Mouse (Mus musculus) left cerebral cortex, adult 2 months (tissue): ENCODE measurements around the gene Rnpc3. TPM values are rescaled to one million over a fixed set of nuclear protein-coding genes. Genes with fewer than 3 reads are reported as not detected.

Source experiments
- DNase-seq, 2 experiments: peaks; one replicate each; pipeline ENCODE4 v3.0.0; 2021 to 2022; ENCODE audit warnings: low spot score in 2 of 2, mixed read lengths in 1 of 2; ENCODE audit errors: extremely low spot score in 1 of 2
- H3K27ac ChIP-seq: fragments of 200-600 bp; 2 replicates; pipeline ENCODE4 v1.8.1; 2022
- H3K4me3 ChIP-seq: fragments of 200-600 bp; 2 replicates; pipeline ENCODE4 v1.8.1; 2022
- CTCF ChIP-seq: fragments of 200-600 bp; IDR thresholded peaks from 2 replicates; pipeline ENCODE4 v1.8.1; 2022; ENCODE audit warnings: antibody characterized with exemption, mild to moderate bottlenecking, moderate library complexity
- intact Hi-C: fragments of 180-260 bp; cut with DNase I; formaldehyde crosslinking; loops from one replicate; pipeline ENCODE4 v1.15.1; 2025
- total RNA-seq, 2 experiments: library from RNA; stranded (reverse); gene quantifications; 2 replicates each; pipeline ENCODE4 v1.2.3; 2021

Rnpc3 gene
- total RNA-seq, 2 experiments from 2014 or later, result 28.0 to 31.8 TPM

DNA sequence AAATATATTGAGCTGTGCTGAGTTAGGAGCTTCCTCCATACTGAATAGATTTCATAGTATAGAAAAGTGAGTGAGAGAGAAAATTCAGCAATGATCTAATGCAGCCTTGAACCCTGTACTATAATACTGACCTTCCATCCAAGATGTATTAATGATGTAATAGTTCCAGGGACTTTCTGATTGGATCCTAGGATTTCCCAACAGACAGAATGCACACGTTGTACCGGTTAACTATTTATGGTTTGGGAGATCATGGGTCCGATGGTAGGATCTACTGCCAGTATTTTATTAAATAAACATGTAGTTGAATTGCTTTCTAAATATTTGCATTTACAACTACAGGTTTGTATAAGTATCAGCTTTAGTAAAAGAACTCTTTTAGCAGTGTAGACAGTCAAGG is 57.8 kb downstream of the Rnpc3 start:
- DNase-seq, result no peak
- H3K4me3 ChIP-seq, result no peak overlapping the region
- intact Hi-C loops, result no loop called here
- no peak overlapping the region for H3K27ac ChIP-seq
- TF ChIP-seq CTCF, result no peak

Other genes with a start within 250 kb of the Rnpc3 start
- not detected for gene Amy2a1, start 97.7 kb downstream of the Rnpc3 start, total RNA-seq
- 10 to 100 TPM; 12.7 to 14.4 TPM for gene Amy1, start 23.4 kb downstream of the Rnpc3 start, total RNA-seq